Mouse (Mus musculus): Measurements from ENCODE around the gene Bloc1s4.

The Bloc1s4 gene

GRCm38 (mm10) chr5:36729086-36729473 lies 19.4 kb downstream of the Bloc1s4 start:
- ChIA-PET POLR2A (interaction anchor here in 3 of 4 experiments (0.5 to 2.1 kb wide), 4 partner anchors 9 to 300 kb away, joined by 3 to 5 read pairs (median 3); no protein-coding TSS in a partner anchor), CTCF (interaction anchor here in 2 of 4 experiments (1.2 to 1.5 kb wide), 2 partner anchors 10 to 16 kb away, joined by 3 read pairs; no protein-coding TSS in a partner anchor)

- CTCF ChIA-PET, result interaction anchor here in 2 of 4 experiments (0.9 to 1.5 kb wide), 3 partner anchors 11 to 16 kb away, joined by 3 read pairs; no protein-coding TSS in a partner anchor
- POLR2A ChIA-PET, result interaction anchor here in 3 of 4 experiments (0.5 to 2.1 kb wide), 3 partner anchors 9 to 300 kb away, joined by 3 to 5 read pairs (median 3); no protein-coding TSS in a partner anchor
Measured at GRCm38 (mm10) chr5:36728403-36729085, 19.9 kb downstream of the Bloc1s4 start.

GRCm38 (mm10) chr5:36727776-36728175 lies 20.7 kb downstream of the Bloc1s4 start:
- CTCF ChIA-PET, result interaction anchor here in 1 of 4 experiments (0.9 kb wide), 1 partner anchor 12 kb away, joined by 3 read pairs; no protein-coding TSS in a partner anchor
- POLR2A ChIA-PET, result interaction anchor here in 3 of 4 experiments (0.6 to 2.1 kb wide), 5 partner anchors 10 to 103 kb away, joined by 3 to 5 read pairs (median 3); no protein-coding TSS in a partner anchor

GRCm38 (mm10) chr5:36727136-36727535 lies 21.3 kb downstream of the Bloc1s4 start:
- CTCF ChIA-PET, result interaction anchor here in 1 of 4 experiments (1.0 kb wide), 1 partner anchor 10 kb away, joined by 3 read pairs; no protein-coding TSS in a partner anchor
- POLR2A ChIA-PET, result interaction anchor here in 3 of 4 experiments (0.6 to 1.8 kb wide), 4 partner anchors 9 to 262 kb away, joined by 3 to 6 read pairs (median 4); partner anchors contain the start of gene Grpel1 (in 1 of the 3)

GRCm38 (mm10) chr5:36726387-36726801 lies 22.1 kb downstream of the Bloc1s4 start:
- POLR2A ChIA-PET, result interaction anchor here in 1 of 4 experiments (1.8 kb wide), 2 partner anchors 13 to 261 kb away, joined by 6 read pairs; partner anchors contain the start of gene Grpel1
- CTCF ChIA-PET, result interaction anchor here in 1 of 4 experiments (0.9 to 1.0 kb wide), 2 partner anchors 11 to 13 kb away, joined by 3 to 4 read pairs; no protein-coding TSS in a partner anchor

- ChIA-PET CTCF (interaction anchor here in 1 of 4 experiments (0.9 kb wide), 1 partner anchor 14 kb away, joined by 4 read pairs; no protein-coding TSS in a partner anchor), POLR2A (interaction anchor here in 1 of 4 experiments (1.8 kb wide), 2 partner anchors 12 to 261 kb away, joined by 6 read pairs; partner anchors contain the start of gene Grpel1)
Measured at GRCm38 (mm10) chr5:36725861-36726260, 22.6 kb downstream of the Bloc1s4 start.

- CTCF ChIA-PET, result interaction anchor here in 1 of 4 experiments (1.4 kb wide), 1 partner anchor 9 kb away, joined by 4 read pairs; no protein-coding TSS in a partner anchor
- POLR2A ChIA-PET, result interaction anchor here in 2 of 4 experiments (1.0 to 2.5 kb wide), 4 partner anchors 12 to 260 kb away, joined by 3 to 11 read pairs (median 4); partner anchors contain the start of genes D5Ertd579e (in 1 of the 2) and Grpel1 (in 1 of the 2)
Measured at GRCm38 (mm10) chr5:36724274-36724673, 24.2 kb downstream of the Bloc1s4 start.

- POLR2A ChIA-PET, result interaction anchor here in 2 of 4 experiments (0.7 to 2.5 kb wide), 5 partner anchors 10 to 53 kb away, joined by 3 to 11 read pairs (median 3); partner anchors contain the start of gene D5Ertd579e (in 1 of the 2)
- CTCF ChIA-PET, result interaction anchor here in 2 of 4 experiments (0.6 to 1.4 kb wide), 3 partner anchors 9 to 259 kb away, joined by 3 to 4 read pairs (median 4); partner anchors contain the start of gene Grpel1 (in 1 of the 2)
Measured at GRCm38 (mm10) chr5:36723356-36723755, 25.1 kb downstream of the Bloc1s4 start.

GRCm38 (mm10) chr5:36722415-36722856 lies 26.0 kb downstream of the Bloc1s4 start:
- ChIA-PET CTCF (no interaction called here), POLR2A (interaction anchor here in 2 of 4 experiments (0.7 to 2.5 kb wide), 5 partner anchors 9 to 54 kb away, joined by 3 to 11 read pairs (median 3); no protein-coding TSS in a partner anchor)

GRCm38 (mm10) chr5:36720710-36721375 lies 27.6 kb downstream of the Bloc1s4 start:
- ChIA-PET POLR2A (interaction anchor here in 1 of 4 experiments (1.3 kb wide), 1 partner anchor 16 kb away, joined by 4 read pairs; no protein-coding TSS in a partner anchor), CTCF (interaction anchor here in 1 of 4 experiments (0.6 kb wide), 1 partner anchor 460 kb away, joined by 3 read pairs; no protein-coding TSS in a partner anchor)

- ChIA-PET CTCF (interaction anchor here in 1 of 4 experiments (0.6 kb wide), 1 partner anchor 460 kb away, joined by 3 read pairs; no protein-coding TSS in a partner anchor), POLR2A (interaction anchor here in 2 of 4 experiments (1.2 to 1.3 kb wide), 2 partner anchors 15 to 138 kb away, joined by 3 to 4 read pairs; no protein-coding TSS in a partner anchor)
Measured at GRCm38 (mm10) chr5:36720219-36720618, 28.2 kb downstream of the Bloc1s4 start.

GRCm38 (mm10) chr5:36719601-36720000 lies 28.8 kb downstream of the Bloc1s4 start:
- POLR2A ChIA-PET, result interaction anchor here in 2 of 4 experiments (1.0 to 1.3 kb wide), 3 partner anchors 15 to 137 kb away, joined by 3 to 4 read pairs (median 3); no protein-coding TSS in a partner anchor
- CTCF ChIA-PET, result interaction anchor here in 2 of 4 experiments (0.5 to 1.0 kb wide), 2 partner anchors 23 to 730 kb away, joined by 3 to 6 read pairs; no protein-coding TSS in a partner anchor

GRCm38 (mm10) chr5:36719135-36719534 lies 29.3 kb downstream of the Bloc1s4 start:
- ChIA-PET CTCF (interaction anchor here in 2 of 4 experiments (0.5 to 1.0 kb wide), 3 partner anchors 24 to 730 kb away, joined by 3 to 6 read pairs (median 5); no protein-coding TSS in a partner anchor), POLR2A (interaction anchor here in 2 of 4 experiments (1.0 to 1.2 kb wide), 2 partner anchors 25 to 137 kb away, joined by 3 read pairs; no protein-coding TSS in a partner anchor)

GRCm38 (mm10) chr5:36717889-36718288 lies 30.6 kb downstream of the Bloc1s4 start:
- ChIA-PET CTCF (interaction anchor here in 1 of 4 experiments (0.6 kb wide), 1 partner anchor 95 kb away, joined by 4 read pairs; no protein-coding TSS in a partner anchor), POLR2A (interaction anchor here in 1 of 4 experiments (0.7 kb wide), 1 partner anchor 10 kb away, joined by 3 read pairs; no protein-coding TSS in a partner anchor)

GRCm38 (mm10) chr5:36716816-36717215 lies 31.6 kb downstream of the Bloc1s4 start:
- ChIA-PET CTCF (interaction anchor here in 1 of 4 experiments (0.6 kb wide), 1 partner anchor 234 kb away, joined by 3 read pairs; no protein-coding TSS in a partner anchor), POLR2A (interaction anchor here in 1 of 4 experiments (0.6 kb wide), 1 partner anchor 26 kb away, joined by 4 read pairs; no protein-coding TSS in a partner anchor)

GRCm38 (mm10) chr5:36714832-36715231 lies 33.6 kb downstream of the Bloc1s4 start:
- ChIA-PET POLR2A (interaction anchor here in 2 of 4 experiments (0.8 to 2.4 kb wide), 6 partner anchors 10 to 250 kb away, joined by 3 to 6 read pairs (median 3); partner anchors contain the start of gene Grpel1 (in 1 of the 2)), CTCF (interaction anchor here in 3 of 4 experiments (0.6 to 1.5 kb wide), 4 partner anchors 9 to 460 kb away, joined by 3 to 4 read pairs (median 4); no protein-coding TSS in a partner anchor)

GRCm38 (mm10) chr5:36713693-36714092 lies 34.8 kb downstream of the Bloc1s4 start:
- ChIA-PET CTCF (interaction anchor here in 3 of 4 experiments (0.7 to 2.7 kb wide), 8 partner anchors 9 to 1203 kb away, joined by 3 to 14 read pairs (median 3); partner anchors contain the start of gene Sorcs2 (in 1 of the 3)), POLR2A (interaction anchor here in 3 of 4 experiments (0.7 to 2.9 kb wide), 15 partner anchors 9 to 975 kb away, joined by 3 to 13 read pairs (median 8); partner anchors contain the start of genes D5Ertd579e (in 2 of the 3) and Grpel1 (in 2 of the 3))
